Mouse (Mus musculus) frontal cortex, postnatal 10 days (tissue): ENCODE measurements at regions not wholly inside any gene's neighbourhood (a gene's known extent, or its start where the extent isn't known, plus 50 kb on each side); places are given as distances from the start of the nearest gene placed in this dataset.

Source experiments
- DNase-seq, 2 experiments: peaks; one replicate each; pipeline ENCODE4 v3.0.0; 2022; ENCODE audit warnings: low spot score in 2 of 2, mixed read lengths in 1 of 2

DNA sequence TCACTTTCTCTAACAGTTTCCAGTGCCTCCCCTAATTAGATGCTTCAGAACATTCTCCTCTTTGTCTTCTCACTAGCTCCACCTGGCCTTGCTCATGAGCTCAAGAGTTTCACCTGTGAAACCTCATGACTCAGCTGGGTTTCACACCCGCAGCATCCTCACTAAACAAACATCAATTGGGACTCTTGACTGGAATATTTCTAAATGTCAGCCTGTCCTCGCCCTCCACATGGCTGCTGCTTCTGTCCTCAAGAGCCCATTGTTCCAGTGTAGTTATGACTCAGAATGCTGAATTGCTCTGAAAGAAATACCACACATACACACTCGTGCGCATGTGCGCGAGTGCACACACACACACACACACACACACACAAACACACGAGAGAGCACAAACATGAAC, 407.2 kb downstream of the Prss52 start:
- no peak for DNase-seq

DNA sequence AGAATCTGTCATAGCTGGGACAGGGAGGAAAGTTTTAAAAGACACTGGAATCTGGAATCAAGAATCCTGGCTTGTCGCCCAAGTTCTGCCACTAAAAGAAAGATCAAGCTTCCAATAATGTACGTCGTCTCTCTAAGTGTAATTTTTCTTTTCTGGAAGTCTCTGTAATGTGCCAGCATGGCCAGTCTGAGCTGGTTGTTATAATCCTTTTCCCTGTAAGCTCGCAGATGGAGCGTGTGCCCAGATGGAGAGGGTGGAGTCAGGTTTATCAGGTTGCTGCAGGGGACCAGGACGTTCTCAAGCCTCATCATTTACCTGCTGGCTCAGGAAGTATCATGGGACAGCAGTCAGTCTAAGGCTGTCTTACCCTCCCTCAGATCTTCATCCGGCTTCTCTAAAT, 408.6 kb downstream of the Prss52 start:
- no peak for DNase-seq

DNA sequence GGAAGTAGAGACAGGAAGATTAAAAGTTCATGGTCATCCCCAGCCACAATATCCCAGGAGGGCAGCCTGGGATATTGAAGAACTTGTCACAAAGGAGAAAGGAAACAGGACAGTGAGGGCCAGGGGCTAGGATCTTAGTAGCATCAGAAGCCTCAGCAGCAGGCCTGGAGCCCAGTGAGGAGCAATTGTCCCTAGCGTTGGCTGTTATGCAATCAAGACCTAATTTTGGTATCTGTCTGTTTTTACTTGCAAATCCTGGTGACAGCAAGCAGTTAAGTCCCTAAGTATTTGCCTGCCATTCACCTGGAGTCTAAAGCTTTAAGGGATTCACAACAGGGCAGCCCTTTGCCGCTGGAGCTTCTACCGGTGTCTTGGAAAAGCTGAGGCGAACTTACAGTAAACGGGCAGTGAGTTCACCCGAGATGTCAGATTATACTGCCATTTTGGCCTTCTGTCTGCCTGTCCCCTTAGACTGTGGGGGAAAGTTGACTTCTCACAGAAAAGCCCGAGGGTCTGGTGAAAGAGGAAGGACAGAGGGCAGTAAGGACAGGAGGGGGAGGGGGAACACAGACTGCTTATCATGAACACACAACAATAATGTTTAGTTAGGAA, 413.6 kb downstream of the Prss52 start:
- no peak for DNase-seq

DNA sequence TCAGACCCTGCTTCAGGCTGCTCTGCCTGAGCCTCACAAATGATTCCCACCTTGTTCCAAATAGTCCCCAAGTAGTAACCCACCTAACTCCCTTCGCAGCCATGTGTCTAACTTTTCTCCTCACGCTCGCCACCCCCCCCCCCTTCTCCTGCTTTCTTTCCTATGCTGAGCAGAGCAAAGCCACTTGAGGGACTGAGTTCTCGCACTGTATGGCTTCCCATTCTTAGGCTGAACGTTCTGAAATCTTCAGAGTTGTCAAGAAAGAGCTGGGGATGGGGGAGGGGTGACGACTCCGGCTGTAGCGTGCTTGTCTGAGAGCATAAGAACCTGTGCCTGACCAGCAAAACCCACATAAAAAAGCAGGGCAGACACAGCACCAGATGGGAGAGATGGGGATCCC, 420.6 kb downstream of the Prss52 start:
- no peak for DNase-seq

DNA sequence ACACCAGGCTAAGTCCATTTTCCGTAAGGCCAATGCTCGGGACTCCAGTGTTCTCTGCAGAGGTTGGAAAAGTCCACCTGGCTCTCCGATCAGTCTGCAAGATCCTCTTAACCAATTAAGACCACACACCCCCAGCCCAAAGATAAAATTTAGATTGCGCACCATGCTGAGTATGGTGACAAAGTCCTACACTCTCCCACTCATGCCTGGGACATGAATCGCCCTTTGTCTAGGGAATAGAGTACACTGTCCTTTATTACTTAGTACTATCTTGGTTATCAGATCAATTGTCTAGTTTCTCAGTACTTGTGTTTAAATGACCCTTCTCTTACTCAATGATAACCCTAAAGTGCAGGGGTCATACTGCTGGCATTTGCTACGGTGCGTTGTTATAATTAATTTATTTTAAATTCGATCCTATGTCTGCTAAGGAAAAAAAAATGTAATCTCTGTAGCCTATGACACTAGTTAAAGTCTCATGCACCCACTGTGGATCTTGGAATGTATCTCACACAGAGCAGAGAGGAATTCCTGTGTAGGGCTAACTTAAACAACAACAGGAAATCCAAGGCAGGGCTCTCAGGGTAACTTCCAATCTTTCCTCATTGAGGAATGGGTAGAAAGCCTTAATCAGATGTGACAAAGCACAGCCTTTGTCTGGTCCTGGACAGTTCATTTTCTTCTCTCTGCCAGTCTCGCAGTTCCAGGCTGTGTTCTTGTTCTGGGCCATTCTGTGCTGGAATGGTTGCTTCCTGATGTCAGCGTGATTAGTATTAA, 421.4 kb downstream of the Prss52 start:
- DNase-seq = no peak

DNA sequence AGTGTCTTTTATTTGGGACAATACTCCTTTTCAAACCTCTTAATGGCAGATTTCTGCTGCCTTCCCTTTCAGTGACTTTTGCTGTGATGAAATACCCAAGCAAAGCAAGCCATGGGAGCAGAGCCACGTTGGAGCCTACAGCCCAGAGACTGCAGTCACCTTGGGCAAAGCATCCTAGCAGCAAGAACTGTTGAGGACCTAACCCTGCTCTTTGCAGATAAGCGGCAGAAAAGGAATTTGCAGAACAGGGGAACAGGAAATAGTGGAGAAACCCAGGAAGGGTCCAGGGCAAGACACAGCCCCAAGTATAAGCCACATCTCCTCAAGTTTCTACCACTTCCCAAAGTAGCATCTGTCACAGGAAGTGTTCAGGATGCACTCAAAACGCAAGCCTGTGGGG, 426.5 kb downstream of the Prss52 start:
- DNase-seq = no peak

DNA sequence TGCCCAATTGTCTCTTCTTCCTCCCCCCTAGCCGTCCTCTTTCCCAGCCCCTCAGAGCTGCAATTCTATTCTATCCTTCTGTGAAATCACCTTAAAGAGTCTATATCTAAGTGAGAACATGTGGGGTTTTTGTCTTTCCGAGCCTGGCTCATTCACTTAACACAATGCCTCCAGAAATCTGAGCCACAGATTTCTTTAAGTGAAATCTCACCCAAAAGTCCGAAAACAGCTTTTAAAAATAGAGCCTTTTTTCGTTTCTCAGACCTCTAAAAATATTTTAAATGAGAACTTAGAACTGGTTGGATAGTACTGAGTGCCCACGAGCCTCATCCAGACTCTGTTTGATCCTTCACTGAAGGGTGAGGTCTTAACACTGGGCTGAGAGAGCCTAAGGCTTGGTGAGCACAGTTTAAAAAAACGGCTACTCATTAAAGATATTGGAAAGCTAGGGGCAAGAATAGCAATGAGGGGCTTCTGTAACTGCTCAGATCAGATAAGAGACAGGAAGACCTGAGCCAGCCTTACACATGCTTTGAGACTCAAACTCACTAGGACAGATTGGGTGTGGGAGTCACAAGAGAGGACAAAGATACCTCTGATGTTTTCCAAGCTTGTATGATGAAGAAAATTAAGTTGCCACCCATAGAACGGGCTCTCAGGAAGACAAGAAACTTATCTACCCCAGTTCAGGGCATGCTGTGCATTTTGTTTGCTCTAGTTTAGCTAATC, 427.3 kb downstream of the Prss52 start:
- no peak for DNase-seq

DNA sequence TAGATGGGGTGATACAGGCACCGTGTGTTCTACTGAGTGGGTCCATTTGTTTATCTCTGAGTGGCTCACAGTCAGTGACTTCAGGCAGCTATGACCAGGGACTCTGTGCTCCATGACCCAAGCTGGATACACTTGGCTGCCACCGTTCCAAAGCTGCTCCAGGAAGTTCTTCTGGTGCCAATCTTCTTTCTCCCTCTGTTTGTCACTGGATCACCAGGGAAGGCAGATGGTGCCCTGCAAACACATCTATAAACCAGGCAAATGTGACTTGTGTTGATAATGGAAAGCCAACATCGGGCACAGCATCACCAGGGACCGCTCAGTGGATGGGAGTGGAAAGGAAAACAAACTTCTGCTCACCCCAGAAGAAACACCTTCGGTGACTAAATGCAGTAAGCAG, 428.3 kb downstream of the Prss52 start:
- no peak for DNase-seq

DNA sequence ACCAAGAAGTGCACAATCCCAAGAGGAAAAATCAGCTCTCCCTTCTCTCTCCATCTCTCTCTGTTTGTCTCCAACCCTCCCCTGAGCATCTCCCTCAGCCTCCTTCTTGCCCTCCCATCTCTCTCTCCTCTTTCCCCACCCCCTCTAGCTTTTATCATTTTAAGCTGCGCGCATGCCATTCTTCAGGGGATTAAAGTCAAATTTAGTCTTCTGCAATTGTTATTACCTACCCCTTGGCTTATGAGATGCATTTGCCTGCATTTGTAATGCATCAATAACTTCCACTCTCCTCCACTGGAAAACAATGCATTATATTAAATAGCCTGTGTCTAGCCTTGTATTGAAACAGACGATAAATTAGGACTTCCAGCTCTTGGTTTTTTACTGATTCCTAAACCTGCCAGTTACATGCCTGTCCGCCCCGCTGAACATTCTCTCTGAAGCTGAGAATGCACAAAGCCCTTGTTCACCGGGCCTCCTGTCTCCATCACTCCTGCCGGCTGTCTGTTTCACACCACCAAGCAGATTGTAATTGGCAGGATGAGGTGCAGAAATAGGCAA, 429.6 kb downstream of the Prss52 start:
- no peak for DNase-seq

DNA sequence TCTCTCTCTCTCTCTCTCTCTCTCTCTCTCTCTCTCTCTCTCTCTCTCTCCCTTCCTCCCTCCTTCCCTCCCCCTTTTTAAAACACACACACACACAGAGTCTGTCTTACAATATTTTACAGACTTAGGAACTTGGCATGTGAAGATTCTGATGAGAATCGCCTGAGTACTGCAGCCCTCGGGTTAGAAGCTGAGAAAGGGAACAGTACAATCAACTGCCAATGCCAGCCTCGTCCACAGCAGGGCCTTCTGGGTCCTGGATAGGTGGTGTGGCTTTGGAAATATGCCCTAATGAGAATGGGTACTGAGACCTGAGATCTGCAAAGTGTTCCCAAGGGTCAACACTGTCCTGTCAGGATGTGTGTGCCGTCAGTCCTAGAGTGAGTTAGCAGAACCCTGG, 430.1 kb downstream of the Prss52 start:
- no peak for DNase-seq

DNA sequence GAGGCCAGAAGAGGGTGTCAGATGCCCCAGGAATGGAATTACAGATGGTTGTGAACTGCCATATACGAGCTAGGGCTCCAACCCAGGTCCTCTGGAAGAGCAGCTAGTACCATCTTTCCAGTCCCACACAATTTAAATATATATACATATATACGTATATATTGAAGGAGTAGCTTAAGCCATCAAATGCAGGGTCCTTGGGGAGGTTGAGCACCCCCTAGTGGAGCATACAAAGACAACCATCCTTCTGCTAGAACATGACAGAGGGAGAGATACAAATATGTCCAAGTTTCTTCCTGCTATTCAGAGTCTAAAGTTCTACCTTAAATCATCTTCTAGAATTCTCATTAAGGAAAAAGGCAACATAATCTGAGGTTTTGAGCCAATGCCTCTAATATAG, 435.4 kb downstream of the Prss52 start:
- DNase-seq = no peak

DNA sequence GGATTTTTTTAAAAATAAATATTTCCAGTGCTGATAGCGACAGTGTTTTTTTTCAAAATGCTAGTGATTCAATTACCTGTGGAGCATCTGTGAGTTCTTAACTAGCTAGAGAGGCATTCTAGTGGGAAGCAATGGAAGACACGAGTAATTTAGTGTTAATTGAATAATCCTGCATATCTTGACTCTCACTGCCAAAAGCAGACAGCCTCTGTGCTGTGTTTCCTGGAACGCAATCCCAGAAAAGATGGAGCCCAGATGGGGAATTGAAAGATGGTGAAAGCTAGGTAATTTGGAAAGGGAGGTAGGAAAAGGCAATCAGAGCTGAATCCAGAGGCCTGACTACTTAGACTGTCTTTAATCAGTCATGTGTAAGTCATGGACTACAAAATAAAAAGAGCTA, 441.0 kb downstream of the Prss52 start:
- DNase-seq = no peak

DNA sequence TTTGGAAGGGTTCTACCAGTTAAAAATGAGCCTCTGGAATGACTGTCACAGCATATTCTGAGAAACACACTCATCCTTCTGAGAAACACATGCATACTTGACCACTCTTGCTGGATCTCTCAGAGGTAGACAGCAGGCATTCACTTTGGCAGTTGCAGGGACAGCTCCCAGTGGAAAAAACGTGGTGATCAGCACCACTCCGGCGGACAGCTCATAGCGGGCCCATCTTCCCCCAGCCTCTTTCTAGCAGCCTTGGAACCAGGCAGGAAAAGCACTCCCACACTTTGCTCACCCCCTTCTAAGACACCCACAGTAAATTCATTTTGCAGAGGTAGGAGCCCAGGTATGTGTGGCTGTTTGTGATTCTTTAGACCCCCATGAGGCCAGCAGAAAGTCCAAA, 442.7 kb downstream of the Prss52 start:
- DNase-seq = no peak

DNA sequence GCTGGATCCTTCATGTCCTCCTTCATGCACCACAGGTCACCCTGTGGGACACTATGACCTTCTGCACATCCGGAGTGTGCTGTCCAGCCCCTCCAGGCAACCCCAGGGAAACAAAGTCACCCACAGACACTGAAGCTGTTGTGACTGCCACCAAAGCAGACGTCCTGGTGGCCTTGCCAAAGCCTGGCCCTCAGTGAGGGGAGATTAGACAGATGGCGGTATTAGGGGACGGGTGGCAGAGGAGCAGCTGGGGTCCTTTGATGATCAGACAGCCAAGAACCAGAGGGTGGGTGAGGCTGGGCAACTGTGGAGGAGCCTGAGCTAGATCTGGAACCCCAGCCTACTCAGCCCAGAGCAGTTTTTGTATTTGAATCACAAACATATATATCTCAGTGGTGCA, 448.9 kb downstream of the Prss52 start:
- DNase-seq = no peak

DNA sequence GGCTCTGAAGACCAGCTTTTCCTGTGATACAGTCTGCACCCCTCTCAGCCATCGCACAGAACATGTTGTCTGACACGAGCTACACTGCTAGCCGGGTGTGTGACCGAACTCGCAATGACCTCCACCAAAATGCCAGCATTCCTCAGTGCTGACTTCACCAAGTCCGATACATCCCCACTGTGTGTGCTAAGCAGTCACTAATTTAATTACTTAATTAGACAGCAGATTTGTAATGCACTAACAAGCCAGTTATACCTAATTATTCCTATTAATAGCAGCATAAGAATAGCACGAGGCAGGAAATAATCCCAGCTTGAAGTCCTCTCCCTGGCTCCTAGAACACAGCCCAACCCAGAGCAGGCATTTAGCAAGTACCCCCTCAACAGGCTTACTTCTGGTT, 452.0 kb downstream of the Prss52 start:
- DNase-seq = no peak

DNA sequence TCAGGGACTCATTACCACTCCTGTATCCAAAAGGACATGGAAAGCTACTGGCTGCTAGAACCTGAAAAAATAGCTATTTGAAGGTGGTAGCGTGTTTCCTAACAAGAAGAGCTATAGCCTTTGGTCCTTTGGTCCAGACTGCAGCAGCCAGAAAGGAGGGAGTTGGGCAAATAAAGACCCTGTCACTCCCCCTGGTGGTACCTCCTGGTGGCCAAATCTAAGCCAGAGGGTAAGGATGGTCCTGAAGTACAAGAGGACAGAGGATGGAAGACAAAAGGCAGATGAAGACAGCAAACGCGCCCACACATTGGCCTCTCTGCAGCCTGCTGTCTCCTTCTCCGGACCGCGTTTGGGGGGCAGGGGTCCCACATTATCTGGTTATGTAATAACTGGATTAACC, 453.4 kb downstream of the Prss52 start:
- DNase-seq = no peak

DNA sequence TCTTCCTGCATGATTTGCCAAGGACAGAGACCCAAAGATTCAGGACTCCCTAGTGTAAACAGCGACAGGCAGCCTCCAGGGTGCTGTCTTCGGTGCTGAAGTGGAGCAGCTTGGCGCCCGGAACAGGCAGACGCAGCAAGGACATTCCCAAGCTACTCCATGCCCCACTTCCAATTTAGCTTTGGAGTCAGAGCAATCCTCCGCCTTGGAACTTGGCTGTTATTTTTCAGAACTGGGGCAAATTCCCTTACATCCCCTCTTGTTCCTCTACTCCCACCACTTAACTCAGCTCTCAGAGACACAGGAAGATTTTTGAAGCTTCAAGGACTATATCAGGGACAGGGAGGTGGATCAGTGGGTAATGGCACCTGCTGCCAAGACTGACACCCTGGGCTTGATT, 464.6 kb downstream of the Prss52 start:
- DNase-seq = no peak

DNA sequence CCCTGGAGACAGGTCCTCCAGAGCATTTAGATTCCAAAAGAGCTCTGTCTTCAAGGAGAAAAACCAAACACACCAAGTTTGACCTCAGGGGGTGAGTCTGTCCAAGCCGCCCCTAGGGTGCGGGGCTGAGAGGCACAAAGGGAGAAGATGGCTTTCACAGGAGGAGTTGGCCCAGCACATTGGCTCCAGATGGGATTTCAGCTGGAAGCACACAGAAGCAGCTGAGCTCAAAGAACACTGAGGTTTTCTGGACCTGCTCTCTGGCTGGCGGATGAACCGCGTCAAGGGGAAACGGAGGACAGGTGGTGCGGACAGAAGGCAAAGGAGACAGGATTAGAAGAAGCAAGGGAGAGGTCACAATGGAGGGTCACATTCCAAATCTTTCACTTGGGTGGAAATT, 466.9 kb downstream of the Prss52 start:
- DNase-seq = no peak

DNA sequence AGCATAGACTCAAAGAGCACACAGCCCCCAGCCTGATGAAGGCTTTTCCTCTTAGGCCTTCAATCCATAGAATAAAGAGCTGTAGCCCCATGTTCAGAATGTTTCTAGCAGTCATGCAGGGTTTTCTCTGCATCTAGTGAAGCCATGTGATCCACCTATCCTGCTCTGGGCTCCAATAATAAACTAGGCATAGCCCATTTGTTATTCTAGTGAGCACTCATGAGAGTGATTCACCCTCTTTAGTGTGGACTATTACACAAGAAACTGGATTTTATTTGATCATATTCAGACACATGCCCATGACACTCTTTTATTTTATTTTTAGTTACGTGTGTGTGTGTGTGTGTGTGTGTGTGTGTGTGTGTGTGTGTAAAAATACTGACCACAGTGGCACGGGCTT, 468.7 kb downstream of the Prss52 start:
- no peak for DNase-seq

DNA sequence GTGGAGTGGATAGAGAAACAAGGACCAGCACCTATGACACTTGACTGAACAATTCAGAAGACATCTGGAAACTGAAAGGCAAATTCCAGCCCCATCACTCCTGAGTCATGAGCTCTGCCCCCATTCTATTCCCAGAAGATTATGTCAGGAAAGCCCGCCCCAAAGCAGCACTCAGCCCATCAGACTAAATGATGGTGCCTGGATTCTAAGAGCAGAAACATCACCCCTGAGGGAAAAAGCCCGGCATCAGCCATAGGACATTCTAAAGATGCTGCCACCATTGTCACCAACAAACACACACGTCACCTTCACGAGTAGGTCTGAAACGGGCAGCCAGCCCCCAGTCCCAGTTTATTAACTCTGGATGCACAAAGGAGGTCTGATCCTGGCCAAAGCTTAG, 469.7 kb downstream of the Prss52 start:
- DNase-seq = no peak

DNA sequence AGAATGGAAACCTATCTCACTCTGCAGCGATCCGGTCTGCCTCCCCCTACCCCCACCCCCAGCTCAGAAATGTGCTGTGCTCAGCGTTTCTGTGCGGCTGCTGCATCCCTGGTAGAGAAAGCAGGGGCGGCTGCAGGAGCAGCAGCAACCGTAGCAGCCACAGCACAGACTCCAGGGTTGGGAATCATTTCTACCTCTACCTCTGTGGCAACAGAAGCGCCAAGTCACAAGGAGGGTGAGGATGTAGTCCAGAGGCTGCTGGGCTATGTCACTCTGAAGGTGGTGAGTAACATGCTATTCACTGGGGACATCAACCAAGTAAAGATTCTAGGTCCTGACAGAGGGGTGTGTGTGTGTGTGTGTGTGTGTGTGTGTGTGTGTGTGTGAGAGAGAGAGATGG, 470.2 kb downstream of the Prss52 start:
- DNase-seq = no peak

DNA sequence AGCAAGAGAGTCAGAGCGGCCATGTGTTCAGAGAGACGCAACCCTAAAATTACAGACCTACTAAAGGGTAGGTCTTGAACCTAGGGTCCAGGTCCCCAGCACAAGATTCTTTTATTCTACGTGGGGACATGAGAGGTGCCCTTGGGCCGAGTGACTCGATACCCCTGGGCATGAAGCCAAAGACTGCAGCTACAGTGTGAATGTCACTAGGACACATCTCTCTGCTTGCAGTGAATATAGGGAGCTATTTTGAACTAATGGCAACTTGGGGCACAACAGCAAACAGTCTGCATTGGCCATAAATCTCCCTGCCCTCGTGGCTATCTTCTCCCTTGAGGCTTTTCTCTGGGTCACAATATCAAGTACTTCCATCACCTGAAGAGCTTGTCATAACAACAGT, 470.7 kb downstream of the Prss52 start:
- no peak for DNase-seq

DNA sequence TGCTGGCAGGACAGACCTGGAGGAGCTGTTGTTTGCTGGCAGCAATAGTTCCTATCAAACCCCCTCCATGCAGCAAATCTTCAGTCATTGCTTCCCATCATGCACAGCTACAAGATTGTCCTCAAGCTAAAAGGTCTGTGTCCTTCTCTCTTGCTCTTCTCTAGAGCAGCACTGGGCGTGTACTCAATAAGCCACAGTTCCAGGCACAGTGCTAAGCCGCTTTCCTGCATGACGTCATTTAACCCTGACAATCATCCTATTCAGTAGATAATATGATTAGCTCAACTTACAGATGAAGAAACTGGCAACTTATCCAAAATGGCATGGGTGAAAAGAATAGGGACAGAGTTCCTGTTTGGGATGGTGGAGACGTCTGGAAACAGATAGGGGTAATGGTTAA, 471.9 kb downstream of the Prss52 start:
- no peak for DNase-seq
